15 mouse cellular contexts compared by ENCODE assay signal in the genomic region with DNA sequence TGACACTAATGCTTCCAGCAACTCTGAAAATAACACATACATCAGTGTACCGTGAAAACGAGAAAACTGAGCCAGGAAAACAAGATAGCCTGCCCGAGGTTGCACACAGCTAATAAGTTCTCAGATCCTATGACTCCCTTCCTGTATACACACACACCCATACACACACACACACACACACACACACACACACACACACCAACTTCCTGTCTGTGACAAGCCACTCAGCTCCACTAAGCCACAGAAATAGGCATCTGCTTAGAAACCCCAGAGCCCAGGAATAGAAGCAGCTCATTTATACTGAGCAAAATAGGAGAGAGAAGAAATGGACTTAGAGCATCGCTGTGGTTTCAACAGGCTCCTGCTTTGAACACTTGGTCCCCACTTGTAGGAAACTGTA.
DNase-seq lines count a peak whose midpoint lies in the region; ATAC-seq and TF ChIP-seq lines count a peak whose summit lies in the region.
"Had no signal": no experiment of that assay in that cellular context is flagged by ENCODE, and none has a peak within 500 bp of the region (broad histone marks: within the 10 kb centered on the region; RNA-seq: fewer than 3 reads in every experiment).

No protein-coding gene starts in this region.

- no peak for DNase-seq in heart, postnatal 14 days
- peak; percentile 51 for DNase-seq in lung, postnatal 0 days (ENCODE audit: low spot score)
- DNase-seq in lung, adult 18-20 months = no peak
- DNase-seq in induced T-regulatory cell, adult 2 months (ENCODE audit: low read depth) = peak; percentile 27
- peak; percentile 8 to 30 for DNase-seq in thymus, postnatal 10 days (ENCODE audit: low spot score in 2 of 2)
- DNase-seq in embryo, embryonic 10 days (ENCODE audit: low spot score) = no peak
- DNase-seq in cerebellum, adult 18-20 months = no peak
- DNase-seq: cerebellum, adult 8-10 months; layer of hippocampus, postnatal 36 days had no signal

- no peak overlapping the region for H3K27ac ChIP-seq in heart, embryonic 12.5 days (ENCODE audit: poor library complexity, severe bottlenecking)
- H3K27ac ChIP-seq in lung, postnatal 0 days (ENCODE audit: low read length) = no peak overlapping the region
- H3K27ac ChIP-seq: heart, embryonic 15.5 days; liver, embryonic 12.5 days had no signal

- H3K4me2 ChIP-seq in heart, embryonic 12.5 days = no peak overlapping the region
- H3K4me2 ChIP-seq in lung, postnatal 0 days (replicated peaks; ENCODE audit: low read depth, low read length) = no peak overlapping the region
- H3K4me2 ChIP-seq: heart, embryonic 15.5 days; liver, embryonic 12.5 days; midbrain, embryonic 11.5 days had no signal

- H3K36me3 ChIP-seq in heart, embryonic 12.5 days = no peaks in the 10 kb centered on the region
- H3K36me3 ChIP-seq in lung, postnatal 0 days (ENCODE audit: insufficient read depth, low read length) = no peaks in the 10 kb centered on the region
- H3K36me3 ChIP-seq: heart, embryonic 15.5 days; liver, embryonic 12.5 days had no signal

- H3K9me3 ChIP-seq in heart, embryonic 12.5 days (replicated peaks) = peaks cover 3% of the 10 kb centered on the region; the same call in 1 of the 2 replicates
- no peaks in the 10 kb centered on the region for H3K9me3 ChIP-seq in lung, postnatal 0 days (ENCODE audit: low read length)
- H3K9me3 ChIP-seq: heart, embryonic 15.5 days; liver, embryonic 12.5 days had no signal

- H3K9ac ChIP-seq in heart, embryonic 12.5 days = no peak overlapping the region
- no peak overlapping the region for H3K9ac ChIP-seq in lung, postnatal 0 days (replicated peaks; ENCODE audit: low read depth)
- H3K9ac ChIP-seq: heart, embryonic 15.5 days; liver, embryonic 12.5 days had no signal

- H3K27me3 ChIP-seq in heart, embryonic 12.5 days (replicated peaks) = no peaks in the 10 kb centered on the region
- H3K27me3 ChIP-seq in lung, postnatal 0 days (replicated peaks; ENCODE audit: insufficient read depth, low read length) = no peaks in the 10 kb centered on the region
- H3K27me3 ChIP-seq: CH12.LX; liver, embryonic 12.5 days had no signal

- H3K4me1 ChIP-seq in heart, embryonic 12.5 days (replicated peaks) = no peaks in the 10 kb centered on the region
- no peaks in the 10 kb centered on the region for H3K4me1 ChIP-seq in lung, postnatal 0 days (ENCODE audit: insufficient read depth, low read depth, low read length)
- H3K4me1 ChIP-seq: heart, embryonic 15.5 days; liver, embryonic 12.5 days had no signal

- no peak; the same call in 1 of the 2 replicates for TF ChIP-seq EP300 in lung, postnatal 0 days (IDR thresholded peaks at IDR 0.05)

- intact Hi-C loops in heart, postnatal 14 days (cut with DNase I) = no loop called here

- TF ChIP-seq CTCF in lung, postnatal 0 days (IDR thresholded peaks at IDR 0.05) = no peak

- 0 out of 2 replicates have a peak, but pooled peaks have one; percentile 42 for ATAC-seq in heart, embryonic 12.5 days (ENCODE audit: insufficient number of reproducible peaks, low FRiP score)
- ATAC-seq in lung, postnatal 0 days = peak; percentile 59
- ATAC-seq: intestine, postnatal 0 days; liver, embryonic 12.5 days had no signal

- 58% methylated on average over 4 of the region's 4 CpGs for WGBS in heart, embryonic 12.5 days
- WGBS in lung, postnatal 0 days = 40% methylated on average over 4 of the region's 4 CpGs

- no peak overlapping the region for H3K4me3 ChIP-seq in heart, embryonic 12.5 days
- H3K4me3 ChIP-seq in lung, postnatal 0 days (ENCODE audit: low read depth, low read length) = no peak overlapping the region
- H3K4me3 ChIP-seq: heart, embryonic 15.5 days; liver, embryonic 12.5 days had no signal

Comparison
In these comparisons a context has a peak if more than half of its experiments do, and no peak if none do; other contexts are left out.
1. DNase-seq: peak in lung, postnatal 0 days (single experiment), induced T-regulatory cell, adult 2 months (single experiment) and thymus, postnatal 10 days (2 of 2); none in heart, postnatal 14 days (0 of 2), lung, adult 18-20 months (0 of 2), embryo, embryonic 10 days (single experiment) and cerebellum, adult 18-20 months (0 of 2).